Mouse (Mus musculus) duodenum, adult 2 months (tissue): ENCODE data around the gene Uchl4. TPM values are rescaled to one million over a fixed set of nuclear protein-coding genes. Genes with fewer than 3 reads are reported as not detected.

Experiments used
- polyA plus RNA-seq: library from polyadenylated mRNA; depleted of rRNA; stranded (reverse); fragments of >200 nt; gene quantifications from 2 replicates; pipeline ENCODE4 v1.2.3, GENCODE M21; 2012; ENCODE audit warnings: low replicate concordance; rRNA removed

Gene Uchl4
- not detected in 2 replicates for polyA plus RNA-seq

DNA sequence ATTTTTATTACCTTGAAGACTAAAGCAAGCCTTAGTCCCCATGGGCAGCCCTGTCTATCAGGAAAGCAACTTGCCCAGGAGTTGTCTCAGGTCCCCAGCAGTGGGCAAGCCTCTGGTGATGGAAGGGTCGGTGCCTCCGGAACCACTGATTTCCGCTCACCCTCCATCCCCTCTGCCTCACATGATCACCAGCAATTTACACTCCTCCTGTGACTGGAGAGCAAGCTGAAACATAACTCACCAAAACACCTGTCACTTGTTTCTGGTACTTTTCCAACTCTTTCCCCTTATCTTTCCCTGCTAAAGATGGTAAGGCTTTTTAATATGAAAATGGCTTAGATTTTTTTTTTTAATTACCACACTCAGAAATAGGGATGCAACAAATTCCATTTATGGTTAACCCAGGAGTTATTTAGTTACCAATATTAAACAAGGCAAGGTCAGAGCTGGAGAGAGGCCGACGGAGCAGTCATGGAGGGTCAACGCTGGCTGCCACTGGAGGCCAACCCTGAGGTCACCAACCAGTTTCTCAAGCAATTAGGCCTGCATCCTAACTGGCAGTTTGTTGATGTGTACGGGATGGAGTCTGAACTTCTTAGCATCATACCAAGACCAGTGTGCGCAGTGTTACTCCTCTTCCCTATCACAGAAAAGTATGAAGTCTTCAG, at the start of gene Uchl4:
TSS of gene Uchl4 (plus strand) at position 434 of the 668 bp plus-strand sequence.

GRCm38 (mm10) chr9:64253021-64253904, 18.3 kb downstream of the Uchl4 start, which contains the start of gene Map2k1:
Gene Map2k1 (minus strand): TSS chr9:64253631.

DNA sequence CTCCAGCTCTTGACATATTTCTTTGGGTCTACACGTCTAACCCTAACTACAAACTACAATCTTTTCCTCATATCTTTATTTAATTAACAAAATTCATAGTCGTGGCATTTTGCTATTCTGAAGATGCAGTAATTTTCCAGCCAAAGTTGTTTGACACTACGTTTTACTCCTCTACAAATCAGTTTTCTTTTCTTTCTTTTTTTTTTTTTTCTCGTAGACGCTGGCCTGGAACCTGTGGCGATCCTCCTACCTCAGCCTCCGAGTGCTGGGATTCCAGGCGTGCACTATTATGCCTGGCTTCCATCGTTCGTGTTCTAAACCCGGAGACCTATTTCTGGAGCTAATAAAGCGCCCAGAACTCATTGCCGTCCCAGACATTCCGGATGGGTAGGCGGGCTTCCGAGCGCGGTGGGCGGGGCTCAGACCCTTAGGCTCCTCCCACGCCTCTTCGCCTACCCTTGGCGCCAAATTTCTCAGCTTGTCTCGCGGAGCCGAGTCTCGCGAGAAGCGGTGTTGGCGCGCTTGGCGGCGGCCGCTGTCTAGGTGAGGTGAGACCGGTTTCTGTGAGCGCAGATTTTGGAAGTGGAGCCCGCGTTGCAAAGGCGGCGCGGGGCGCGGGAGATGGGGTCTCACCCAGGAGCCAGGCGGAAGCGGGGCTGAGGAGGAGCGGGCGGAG, 46.2 kb downstream of the Uchl4 start, which contains the start of gene Tipin:
TSS of gene Tipin (plus strand) at position 477 of the 676 bp plus-strand sequence.

Other genes with a start within 250 kb of the Uchl4 start
- gene Smad6, start 213.1 kb upstream of the Uchl4 start, polyA plus RNA-seq: 43.5 and 111 TPM in 2 replicates
- gene Lctl, start 118.1 kb upstream of the Uchl4 start, polyA plus RNA-seq: 0.42 and 0.43 TPM in 2 replicates
- 0.36 and 1.0 TPM in 2 replicates for gene Zwilch, start 62.1 kb upstream of the Uchl4 start, polyA plus RNA-seq
- 84.7 and 125 TPM in 2 replicates for gene Rpl4, start 61.8 kb upstream of the Uchl4 start, polyA plus RNA-seq
- 2.4 and 3.4 TPM in 2 replicates for gene Snapc5, start 55.9 kb upstream of the Uchl4 start, polyA plus RNA-seq
- gene Map2k1, start 18.4 kb downstream of the Uchl4 start, polyA plus RNA-seq: 30.8 and 48.7 TPM in 2 replicates
- 0.49 and 0.52 TPM in 2 replicates for gene Tipin, start 46.4 kb downstream of the Uchl4 start, polyA plus RNA-seq
- 8.5 and 9.1 TPM in 2 replicates for gene Dis3l, start 106.1 kb downstream of the Uchl4 start, polyA plus RNA-seq
- 0.05 and 1.2 TPM in 2 replicates for gene Megf11, start 150.4 kb downstream of the Uchl4 start, polyA plus RNA-seq